Mouse (Mus musculus) regulatory T cell (primary cell): ENCODE results near the gene Ccr3.

Experiments used
- in situ Hi-C: fragments of 300-600 bp; cut with MboI, MseI; formaldehyde crosslinking; loops from one replicate; pipeline ENCODE4 v1.15.1; 2025; ENCODE audit warnings: high pct_unique_total_duplicates

The Ccr3 gene

DNA sequence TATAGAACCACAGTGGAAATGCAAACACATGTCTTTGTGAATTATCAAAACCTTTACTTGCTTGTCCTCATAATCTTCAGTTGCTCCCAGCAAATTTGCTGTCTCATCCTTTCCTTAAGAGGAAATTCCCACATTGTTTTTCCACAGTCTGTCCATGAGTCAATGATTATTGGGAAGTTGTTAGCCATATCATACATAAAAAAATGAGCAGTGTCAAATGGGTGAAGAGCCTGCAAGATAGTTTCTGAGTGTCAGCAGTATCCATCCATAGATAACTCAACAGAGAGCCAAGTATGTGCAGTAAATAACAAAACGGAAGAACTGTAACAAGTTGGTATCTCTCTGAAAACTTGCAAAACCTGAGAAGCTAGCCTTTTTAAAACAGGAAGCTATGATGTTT, at the start of gene Ccr3:
Gene Ccr3 (plus strand): TSS at position 301 of the 400 bp plus-strand sequence.
- in situ Hi-C loops = no loop called here

DNA sequence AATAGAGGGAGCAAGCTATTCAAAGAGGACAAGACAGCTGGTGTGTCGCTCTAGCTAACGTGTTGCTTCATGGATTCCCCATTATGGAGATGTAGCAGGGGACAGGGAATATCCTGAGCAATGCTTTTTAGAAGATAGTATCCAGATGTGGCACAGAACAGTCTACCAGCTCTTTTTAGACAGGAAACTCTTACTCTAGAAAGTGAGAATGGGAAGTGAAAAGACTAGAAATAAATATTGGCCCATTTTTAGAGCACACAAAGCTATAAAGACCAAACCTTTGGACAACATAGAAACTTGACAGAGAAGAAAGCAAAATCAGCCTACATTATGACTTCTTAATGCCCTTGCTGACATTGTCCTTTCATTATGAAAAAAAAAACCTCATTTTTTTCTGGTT, 46.1 kb upstream of the Ccr3 start:
- in situ Hi-C loops = no loop called here

DNA sequence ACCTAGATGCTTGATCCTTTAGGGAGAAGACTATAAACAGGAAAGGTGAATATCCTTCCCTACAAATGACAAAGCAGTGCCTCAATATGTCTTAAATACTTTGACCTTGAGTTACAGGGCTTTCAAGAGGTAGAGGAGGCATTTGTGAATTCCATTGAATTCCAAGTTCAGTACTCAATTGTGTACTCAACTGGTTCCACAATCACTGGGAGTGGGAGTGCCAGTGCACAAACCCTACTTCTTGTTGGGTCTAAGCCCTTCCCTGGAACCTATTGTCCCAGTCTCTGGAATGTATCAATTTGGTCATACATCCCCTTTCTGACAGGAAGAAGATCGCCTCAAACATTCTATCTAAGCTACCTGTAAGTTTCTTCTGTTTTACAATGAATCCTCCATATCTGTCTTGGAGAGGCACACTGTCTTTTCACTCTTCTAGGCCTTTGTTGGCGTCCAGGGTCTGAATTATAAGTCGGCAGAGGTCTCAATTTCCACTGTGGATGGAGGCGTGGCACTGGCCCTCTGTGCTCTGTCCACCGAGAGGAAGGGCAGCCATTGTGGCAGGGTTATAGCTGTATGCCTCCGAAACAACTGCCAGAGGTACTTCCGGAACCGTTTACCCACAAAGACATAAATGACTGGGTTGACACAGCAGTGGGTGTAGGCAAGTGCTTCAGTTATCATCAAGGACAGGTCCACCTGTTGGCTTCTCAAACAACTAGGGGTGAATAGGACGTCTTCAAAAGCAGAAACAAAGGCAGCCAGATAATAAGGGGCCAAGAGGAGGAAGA, 44.7 kb upstream of the Ccr3 start:
- in situ Hi-C loops = no loop called here

DNA sequence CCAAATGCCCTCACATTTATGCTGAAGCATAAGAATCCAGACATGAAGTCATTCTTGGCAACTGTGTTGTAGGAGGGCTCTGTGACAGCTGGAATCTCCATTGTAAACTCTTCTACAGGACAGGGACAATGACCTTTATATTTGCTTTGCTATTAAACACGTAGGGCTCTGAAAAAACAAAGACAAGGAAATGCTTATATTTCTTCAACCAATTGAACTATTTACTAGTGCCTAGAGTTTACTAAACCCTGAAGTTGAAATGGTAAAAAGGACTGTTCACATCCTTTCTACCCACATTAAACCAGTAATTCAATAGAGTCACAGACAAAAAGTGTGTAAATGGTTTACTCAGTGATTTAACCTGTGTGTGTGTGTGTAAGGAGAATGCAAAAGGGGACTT, 43.5 kb upstream of the Ccr3 start, which contains the start of gene Ccr1l1:
Gene Ccr1l1 (minus strand): TSS at position 101 of the 400 bp plus-strand sequence.
- in situ Hi-C loops = no loop called here

DNA sequence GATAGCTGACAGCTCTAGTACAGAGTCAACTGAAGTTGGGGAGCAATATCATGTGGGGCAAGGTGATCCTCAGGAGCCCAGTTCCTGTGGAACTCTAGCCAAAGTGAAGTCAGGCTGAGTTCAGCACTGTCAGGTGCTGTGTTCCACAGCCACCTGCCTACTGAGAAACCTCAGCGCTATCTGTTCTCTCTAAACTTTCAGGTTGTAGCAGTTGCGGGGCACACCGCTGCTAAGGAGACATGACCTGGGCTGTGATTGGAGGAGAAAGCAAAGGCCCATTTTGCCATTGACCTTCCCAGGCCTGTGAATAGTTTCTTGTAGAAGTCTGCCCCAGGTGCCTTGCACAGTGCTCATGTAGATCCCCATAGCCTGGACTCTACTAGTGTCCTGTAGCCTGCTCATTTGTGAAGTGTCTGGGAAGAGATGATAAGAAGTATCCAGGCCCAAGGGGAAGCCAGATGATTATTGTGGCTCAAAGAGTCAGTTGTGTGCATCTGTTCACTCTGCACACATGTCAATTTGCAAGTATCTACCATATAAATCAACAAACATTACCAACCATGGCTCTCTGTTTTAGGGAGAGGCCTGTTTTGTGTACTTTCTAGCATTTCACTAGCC, 40.8 kb upstream of the Ccr3 start:
- in situ Hi-C loops = loop anchor here (10.0 kb wide), 1 partner anchor 56 kb away; no protein-coding TSS in a partner anchor

DNA sequence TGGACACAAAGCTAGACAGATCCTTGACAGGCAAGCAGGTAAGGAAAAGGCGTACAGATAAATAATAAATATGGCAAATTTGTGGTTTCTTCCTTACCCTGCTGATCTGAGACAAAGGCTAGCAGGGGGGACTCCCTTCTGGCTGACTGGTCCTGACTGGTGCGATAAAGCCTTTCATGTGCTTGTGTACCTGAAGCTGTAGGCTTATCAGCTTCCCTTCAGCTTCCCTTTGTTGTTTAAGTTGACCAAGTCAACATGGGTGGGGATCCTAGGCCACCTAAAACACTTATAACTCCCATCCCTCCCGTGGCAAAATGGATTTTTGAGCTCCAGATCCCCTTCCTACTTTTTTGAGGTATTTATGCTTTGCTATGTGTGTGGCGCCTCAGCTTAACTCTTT, 39.9 kb upstream of the Ccr3 start:
- in situ Hi-C loops = loop anchor here (10.0 kb wide), 1 partner anchor 57 kb away; no protein-coding TSS in a partner anchor

DNA sequence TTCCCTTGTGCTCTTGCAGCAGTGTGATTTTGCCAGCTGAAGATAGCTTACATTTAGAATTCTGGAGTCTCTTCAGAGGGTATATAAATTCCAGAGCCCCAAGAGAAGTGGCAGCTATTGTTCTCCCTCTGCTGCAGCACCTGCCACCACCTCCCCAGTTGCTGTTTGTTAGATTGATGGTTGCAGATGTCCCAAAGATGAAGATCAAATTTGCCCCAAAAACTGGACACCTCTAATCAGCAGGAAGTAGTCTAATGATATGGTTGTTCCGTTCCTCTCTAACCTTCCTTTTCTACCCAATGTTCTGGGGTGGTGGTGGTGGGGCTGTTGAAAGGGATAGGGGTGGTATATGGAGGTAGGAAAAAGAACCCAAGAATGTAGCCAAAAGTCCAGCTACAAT, 39.1 kb upstream of the Ccr3 start:
- in situ Hi-C loops = loop anchor here (10.0 kb wide), 1 partner anchor 58 kb away; no protein-coding TSS in a partner anchor

DNA sequence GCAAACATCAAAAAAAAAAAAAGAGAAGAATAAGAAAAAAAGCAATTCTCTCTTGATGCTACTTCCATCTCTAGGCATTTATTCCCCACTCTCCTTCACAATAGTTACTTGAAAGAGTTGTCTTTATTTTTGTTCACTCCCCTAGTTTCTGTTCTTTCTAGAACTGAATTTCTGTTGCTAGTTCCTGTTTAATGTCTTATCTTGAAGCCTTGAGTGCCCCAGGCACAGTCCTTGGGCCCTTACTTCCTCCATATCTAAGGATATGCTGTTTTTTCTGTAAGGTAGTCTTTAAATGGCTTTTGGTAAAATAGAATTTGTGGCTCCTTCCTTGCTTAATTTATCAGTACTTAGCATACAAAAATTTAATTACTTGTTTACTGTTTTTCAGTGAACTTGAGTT, 36.8 kb upstream of the Ccr3 start:
- in situ Hi-C loops = loop anchor here (10.0 kb wide), 1 partner anchor 60 kb away; no protein-coding TSS in a partner anchor

DNA sequence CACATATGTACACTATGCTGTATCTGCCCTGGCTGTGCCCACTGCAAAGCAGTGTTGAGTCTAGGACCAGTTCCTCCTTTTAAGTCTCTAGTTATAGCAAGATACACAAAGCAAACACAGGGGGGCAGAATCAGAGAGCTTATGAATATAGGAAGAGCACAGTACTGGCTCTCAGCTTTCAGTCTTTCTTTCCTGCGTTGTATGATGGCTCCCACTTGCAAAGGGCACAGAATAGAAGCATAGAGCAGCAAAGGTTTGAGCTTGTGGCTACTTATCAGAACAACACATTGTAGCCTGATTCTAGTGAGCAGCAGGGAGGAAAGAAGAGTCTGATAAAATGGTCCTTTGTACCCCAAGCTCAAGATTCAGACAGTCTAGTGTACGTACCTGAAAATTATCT, 35.6 kb upstream of the Ccr3 start:
- in situ Hi-C loops = loop anchor here (10.0 kb wide), 1 partner anchor 61 kb away; no protein-coding TSS in a partner anchor

DNA sequence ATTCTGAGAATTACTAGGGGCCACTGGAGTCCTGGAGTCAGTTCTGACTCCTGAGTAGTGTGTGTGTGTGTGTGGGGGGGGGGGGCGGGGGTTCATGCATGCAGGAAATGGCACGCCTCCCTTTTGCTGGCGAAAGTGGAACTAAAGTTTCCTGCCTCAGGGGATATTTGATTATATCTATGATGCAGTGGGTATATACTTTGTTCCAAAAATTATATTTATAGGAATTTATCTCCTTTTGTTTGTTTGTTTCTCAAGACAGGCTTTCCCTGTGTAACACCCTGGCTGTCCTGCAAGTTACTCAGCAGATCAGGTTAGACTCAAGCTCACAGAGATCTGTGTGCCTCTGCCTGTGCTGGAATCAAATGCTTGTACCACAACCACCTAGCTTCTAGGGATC, 32.1 kb upstream of the Ccr3 start:
- in situ Hi-C loops = loop anchor here (10.0 kb wide), 1 partner anchor 65 kb away; no protein-coding TSS in a partner anchor

DNA sequence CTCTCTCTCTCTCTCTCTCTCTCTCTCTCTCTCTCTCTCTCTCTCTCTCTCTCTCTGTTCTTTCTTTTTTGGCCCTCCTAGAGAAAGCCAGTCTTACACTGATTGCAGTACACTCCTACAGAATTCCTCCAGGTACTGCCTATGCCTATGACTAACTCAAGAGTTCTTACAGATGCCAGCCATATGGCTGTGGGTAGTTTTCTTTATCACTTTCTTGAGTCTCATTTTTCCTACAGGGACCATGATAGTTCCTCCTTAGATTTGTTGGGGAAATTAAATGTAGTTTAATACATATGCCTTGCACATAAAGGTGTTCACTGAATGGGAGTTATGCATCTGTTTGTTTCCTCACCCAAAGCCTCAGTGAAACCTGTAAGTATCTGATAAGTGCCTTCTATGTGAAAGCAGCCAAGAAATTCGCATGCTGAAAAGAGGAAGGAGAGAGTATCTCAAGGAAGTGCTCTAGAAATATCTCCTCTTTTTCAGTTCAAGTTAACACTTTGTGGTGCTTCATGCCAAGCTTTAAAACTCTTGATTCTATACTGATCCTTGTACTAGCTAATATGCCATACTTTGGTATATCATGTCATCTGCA, 30.4 kb upstream of the Ccr3 start:
- in situ Hi-C loops = no loop called here

DNA sequence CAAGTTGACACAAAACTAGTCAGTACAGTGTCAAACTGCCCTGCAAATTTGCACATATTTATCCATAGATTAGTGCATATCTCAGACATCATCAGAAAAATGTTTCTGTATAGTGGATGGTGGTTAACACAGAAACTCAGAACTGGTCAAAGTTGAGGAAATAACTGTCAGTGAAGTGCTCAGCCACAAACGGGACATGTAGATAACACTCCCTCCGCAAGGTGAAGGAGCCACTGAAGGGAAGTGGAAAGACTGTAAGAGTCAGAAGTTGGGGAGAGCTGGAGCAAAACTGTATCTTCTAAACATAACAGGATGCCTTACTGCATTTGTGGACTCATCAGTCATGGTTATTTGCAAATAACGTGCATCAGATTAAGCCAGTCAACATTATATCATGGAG, 24.1 kb upstream of the Ccr3 start:
- in situ Hi-C loops = no loop called here

DNA sequence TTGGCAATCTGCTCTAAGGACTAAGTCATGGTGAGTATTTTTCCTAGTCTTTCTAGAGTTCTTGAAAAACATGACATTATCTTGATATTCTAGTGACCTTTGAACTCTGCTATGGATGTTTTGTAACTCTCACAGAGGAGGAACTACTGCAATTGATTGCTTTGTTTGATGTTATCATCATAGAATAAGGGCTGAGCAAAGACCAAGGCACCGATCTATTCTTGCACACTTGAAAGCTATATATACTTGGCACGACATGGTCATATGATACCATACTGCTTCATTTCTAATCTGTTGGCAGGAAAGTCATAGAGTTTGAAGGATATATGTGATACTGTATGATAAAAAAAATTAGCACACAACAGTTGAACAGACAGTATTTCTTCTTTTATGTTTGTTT, 22.0 kb upstream of the Ccr3 start:
- in situ Hi-C loops = no loop called here

DNA sequence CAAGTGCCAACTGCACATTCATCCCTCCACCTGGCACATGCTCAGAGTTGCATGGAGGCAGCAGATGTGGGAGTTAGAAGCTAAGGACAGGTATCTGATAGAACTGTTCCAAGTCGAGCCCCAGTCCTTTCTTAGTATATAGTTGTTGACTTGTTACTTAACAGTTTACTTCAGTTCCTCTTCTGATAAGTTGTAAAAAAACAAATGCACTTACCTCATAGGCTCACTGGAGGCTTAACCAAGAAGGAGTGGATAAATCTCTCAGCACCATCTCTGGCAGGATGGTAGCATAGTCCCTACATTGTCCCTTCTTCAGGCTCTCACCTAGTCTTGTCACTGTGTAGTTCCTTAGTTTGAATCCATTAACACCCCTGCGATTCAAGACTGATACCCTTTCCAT, 9.1 kb upstream of the Ccr3 start:
- in situ Hi-C loops = no loop called here

DNA sequence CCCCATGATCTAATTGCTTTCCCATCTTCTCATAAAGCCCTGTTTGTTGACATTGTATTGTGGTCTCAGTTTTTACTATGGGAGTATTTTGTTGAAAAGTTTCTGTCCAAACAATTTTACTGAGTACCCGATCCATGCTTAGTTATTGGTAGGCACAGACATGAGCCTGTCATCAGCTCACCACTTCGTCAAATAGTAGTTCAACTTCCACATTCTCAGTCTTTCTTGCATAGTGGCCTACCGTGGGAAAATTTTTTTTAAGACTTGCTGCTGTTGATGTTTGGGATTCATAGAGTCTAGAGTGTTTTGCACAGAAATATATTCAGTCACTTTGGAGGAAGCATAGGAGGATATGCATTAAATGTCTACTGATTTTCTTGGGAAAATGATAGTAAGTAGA, 8.5 kb upstream of the Ccr3 start:
- in situ Hi-C loops = no loop called here

DNA sequence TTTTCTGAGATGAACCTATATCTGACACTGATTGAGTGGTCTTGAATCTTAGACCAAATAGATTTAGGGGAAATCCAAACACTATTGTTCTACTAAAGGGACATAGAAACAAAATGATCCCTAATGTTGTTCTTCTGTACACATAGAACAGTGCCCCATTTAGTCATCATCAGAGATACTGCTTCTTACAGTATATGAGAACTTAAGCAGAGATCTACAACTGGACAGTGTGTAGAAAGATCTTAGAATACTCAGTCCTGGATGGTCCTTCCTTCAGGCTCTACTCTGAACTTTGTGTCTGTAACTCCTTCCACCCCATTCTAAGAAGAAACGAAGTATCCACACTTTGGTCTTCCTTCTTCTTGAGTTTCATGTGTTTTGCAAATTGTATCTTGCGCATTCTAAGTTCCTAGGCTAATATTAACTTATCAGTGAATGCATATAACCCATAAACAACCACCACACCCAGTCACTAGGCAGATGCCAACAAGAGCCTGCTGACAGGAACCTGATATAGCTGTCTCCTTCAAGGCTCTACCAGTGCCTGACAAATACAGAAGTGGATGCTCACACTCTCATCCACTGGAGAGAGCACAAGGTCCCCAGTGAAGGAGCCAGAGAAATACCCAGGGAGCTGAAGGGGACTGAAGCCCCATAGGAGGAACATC, 6.7 kb upstream of the Ccr3 start:
- in situ Hi-C loops = no loop called here

DNA sequence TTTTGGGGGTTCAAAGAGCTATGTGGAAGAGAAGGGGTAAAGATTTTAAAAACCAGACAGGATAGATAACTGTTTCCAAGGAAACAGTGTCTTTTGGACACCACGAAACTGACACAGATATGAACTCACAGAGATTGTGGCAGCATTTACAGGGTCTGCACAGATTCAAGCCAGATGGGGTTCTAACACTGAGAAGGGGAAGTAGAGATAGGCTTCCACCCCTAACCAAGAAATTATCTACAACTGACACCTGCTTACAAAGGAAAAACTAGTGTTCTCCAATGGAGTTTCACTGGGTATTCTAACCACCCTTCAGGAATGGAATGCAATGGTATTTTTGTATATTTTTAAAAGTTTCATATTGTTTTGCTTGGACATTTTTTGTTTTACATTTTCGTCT, 5.7 kb upstream of the Ccr3 start:
- in situ Hi-C loops = no loop called here

DNA sequence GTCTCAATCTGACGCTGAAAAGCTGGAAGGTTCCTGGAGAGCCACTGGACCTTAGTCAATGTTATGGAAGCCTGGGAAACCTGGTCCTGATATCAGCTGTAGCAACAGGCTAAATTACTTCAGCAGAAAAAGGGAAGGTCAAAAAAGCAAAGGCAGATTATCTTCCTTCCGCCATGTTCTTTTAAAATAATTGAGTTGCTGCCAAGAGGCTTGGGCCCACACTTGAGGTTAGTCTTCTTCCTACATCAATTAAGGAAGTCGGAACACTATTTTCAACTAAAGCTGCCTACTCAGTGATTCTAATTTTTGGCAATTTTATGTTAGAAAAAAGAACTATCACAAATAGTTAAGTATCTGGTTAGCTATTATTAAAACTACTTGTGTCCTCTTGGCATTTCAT, 1.9 kb upstream of the Ccr3 start:
- in situ Hi-C loops = no loop called here

DNA sequence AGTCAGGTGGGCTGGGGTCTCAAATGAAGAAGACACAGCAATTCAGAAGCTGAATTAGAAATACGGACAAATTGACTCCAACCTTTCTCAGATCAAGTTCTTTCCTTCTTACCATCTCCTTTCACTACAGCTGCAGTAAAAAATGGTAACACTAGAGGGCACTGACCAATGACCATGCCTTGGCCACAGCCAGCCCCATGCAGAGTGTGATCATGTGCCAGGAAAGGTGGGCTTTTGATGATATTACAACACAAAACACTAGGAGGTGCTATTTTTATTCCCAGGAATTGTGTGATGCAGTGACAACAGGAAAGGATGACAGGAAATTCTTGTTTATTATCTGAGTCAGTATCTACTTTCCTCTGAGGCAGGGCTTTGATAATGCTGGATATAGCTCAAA, 11.6 kb downstream of the Ccr3 start:
- in situ Hi-C loops = loop anchor here (5.0 kb wide), 1 partner anchor 106 kb away; no protein-coding TSS in a partner anchor

DNA sequence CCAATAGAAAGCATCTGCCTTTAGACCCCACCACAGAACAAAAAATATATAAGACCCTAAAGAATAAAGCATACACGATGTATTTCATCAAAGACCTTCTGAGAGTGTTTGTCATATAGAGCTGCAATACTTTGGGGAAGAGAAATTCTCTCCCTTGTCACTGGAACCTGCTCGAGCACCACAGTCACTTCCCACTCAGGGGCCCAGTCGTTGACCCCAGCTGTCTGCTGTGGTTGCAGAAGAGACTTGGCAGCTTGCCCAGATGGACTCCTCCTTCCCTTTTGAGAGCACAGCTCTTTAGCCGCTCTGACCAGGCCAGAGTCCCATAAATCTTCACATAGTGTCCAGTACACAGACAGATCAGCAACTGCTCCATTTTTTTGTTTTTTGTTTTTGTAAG, 15.9 kb downstream of the Ccr3 start:
- in situ Hi-C loops = no loop called here

DNA sequence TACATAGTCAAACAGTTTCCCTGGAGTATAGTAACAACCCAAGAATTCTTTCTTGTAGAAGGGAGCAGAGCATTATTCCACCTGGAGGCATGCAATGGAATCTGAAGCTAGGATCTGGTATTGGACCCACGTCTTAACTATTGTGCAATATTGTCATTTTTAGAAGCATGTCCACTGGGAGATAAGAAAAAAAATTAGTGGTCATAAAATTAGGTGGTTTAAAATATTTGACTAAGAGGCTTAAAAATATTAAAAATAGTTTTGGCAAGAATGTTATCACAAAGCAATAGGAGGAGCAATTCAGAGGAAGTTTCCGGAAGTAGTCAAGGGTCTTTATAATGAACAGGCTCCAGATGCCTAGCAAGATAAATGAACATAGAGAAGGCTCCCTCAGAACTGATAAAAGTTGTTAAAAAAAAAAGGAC, 16.4 kb downstream of the Ccr3 start:
- in situ Hi-C loops = no loop called here

DNA sequence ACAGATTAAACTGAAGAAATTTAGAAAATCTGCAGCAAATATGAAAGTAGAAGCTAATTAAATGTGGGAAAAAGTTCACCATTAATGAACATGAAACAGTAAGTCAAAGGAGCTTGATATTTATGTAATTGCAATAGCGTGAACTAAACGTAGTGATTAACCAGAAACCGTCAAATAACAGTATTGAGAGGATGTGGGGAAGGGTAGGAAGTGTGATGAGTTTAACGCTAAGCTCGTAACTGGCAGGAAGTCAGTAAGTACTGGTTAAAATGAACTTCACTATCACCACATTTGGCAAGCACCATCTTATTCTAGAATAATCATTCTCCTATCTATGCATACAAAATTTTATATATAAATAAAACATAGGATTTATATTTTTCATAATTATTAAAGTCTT, 17.2 kb downstream of the Ccr3 start:
- in situ Hi-C loops = no loop called here
